Mouse (Mus musculus) heart, postnatal 36 days (tissue): ENCODE data around the gene Psmb8. TPM values are rescaled to one million over a fixed set of nuclear protein-coding genes. Genes with fewer than 3 reads are reported as not detected.

Experiments
- DNase-seq, 2 experiments: peaks; one replicate each; pipeline ENCODE4 v3.0.0; 2021 to 2022
- intact Hi-C: fragments of 180-260 bp; cut with DNase I; formaldehyde crosslinking; loops from one replicate; pipeline ENCODE4 v1.15.1; 2025
- total RNA-seq, 2 experiments: library from RNA; stranded (reverse); gene quantifications; 2 replicates each; pipeline ENCODE4 v1.2.3; 2021

Gene Psmb8
- total RNA-seq, 2 experiments from 2014 or later, result 11.4 to 15.1 TPM

- intact Hi-C loops, result loop anchor here (2.0 to 5.0 kb wide), 4 partner anchors 33 to 162 kb away; partner anchors contain the start of genes Psmb9 and Tap1
- no peak for DNase-seq
Measured at GRCm38 (mm10) chr17:34239601-34240041, 42.1 kb downstream of the Psmb8 start.

- intact Hi-C loops, result loop anchor here (2.0 kb wide), 1 partner anchor 34 kb away; no protein-coding TSS in a partner anchor
- DNase-seq, result no peak
Measured at GRCm38 (mm10) chr17:34240366-34240765, 42.8 kb downstream of the Psmb8 start.

GRCm38 (mm10) chr17:34240916-34241315, 43.4 kb downstream of the Psmb8 start:
- intact Hi-C loops, result loop anchor here (2.0 kb wide), 1 partner anchor 34 kb away; no protein-coding TSS in a partner anchor
- DNase-seq, result no peak

- no peak for DNase-seq
- intact Hi-C loops, result no loop called here
Measured at GRCm38 (mm10) chr17:34244656-34245055, 47.1 kb downstream of the Psmb8 start.

- intact Hi-C loops, result no loop called here
Measured at GRCm38 (mm10) chr17:34247047-34247446, 49.5 kb downstream of the Psmb8 start.

GRCm38 (mm10) chr17:34248764-34249163, 51.2 kb downstream of the Psmb8 start:
- no peak for DNase-seq
- intact Hi-C loops, result no loop called here

More at GRCm38 (mm10) chr17:34247047-34247446, 49.5 kb downstream of the Psmb8 start:
- DNase-seq, result no peak

DNA sequence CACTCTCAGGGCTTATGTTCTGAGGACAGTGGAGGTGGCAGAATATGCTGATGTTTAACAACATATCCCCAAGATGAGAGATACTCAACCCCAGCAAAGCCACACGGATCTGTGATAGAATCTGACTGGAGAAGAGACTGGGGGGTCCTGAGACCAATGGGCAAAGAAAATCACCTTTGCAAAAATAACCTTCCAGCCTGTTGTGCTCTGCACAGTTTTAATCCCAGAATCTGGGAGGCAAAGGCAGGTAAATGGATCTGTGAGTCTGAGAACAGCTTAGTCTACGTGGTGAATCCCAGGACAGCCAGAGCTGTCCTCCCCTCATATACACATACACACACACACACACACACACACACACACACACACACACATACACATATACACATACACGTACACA, 51.8 kb downstream of the Psmb8 start:
- intact Hi-C loops, result no loop called here

DNA sequence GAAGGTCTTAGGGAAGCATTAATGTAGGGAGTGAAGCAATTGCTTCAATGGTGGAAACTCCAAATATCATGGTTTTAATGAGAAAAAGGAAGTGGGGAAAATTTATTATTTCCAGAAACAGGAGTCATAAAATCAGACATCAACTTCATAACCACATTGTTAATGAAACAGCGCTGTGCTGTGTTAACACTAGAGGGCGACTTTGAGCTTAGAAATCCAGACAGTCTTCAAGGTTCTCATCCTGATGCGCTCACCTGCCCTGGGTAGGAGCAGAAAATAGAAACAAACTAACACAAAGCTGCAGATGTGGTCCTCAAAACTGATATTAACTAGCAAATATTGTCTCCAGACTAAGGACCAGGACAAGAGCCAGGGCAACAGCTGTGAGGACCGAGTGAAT, 52.4 kb downstream of the Psmb8 start:
- no peak for DNase-seq
- intact Hi-C loops, result loop anchor here (1.0 kb wide), 2 partner anchors 63 to 99 kb away; no protein-coding TSS in a partner anchor

More for the DNA sequence above, 51.8 kb downstream of the Psmb8 start:
- no peak for DNase-seq

Other genes starting within 250 kb of the Psmb8 start
- 1 to 10 TPM; 2.7 to 2.9 TPM for gene B3galt4, start 246.2 kb upstream of the Psmb8 start, total RNA-seq
- 10 to 100 TPM; 38.8 to 41.4 TPM for gene Vps52, start 241.9 kb upstream of the Psmb8 start, total RNA-seq
- 100 to 1,000 TPM; 411 to 417 TPM for gene Rps18, start 241.7 kb upstream of the Psmb8 start, total RNA-seq
- 100 to 1,000 TPM in 1 of 2 experiments, 10 to 100 TPM in 1; 79.0 to 116 TPM for gene H2-K1, start 197.4 kb upstream of the Psmb8 start, total RNA-seq
- 10 to 100 TPM; 14.0 to 15.1 TPM for gene Ring1, start 173.0 kb upstream of the Psmb8 start, total RNA-seq
- 100 to 1,000 TPM; 107 to 121 TPM for gene H2-Ke6, start 169.7 kb upstream of the Psmb8 start, total RNA-seq
- 10 to 100 TPM; 56.9 to 60.7 TPM for gene Slc39a7, start 166.0 kb upstream of the Psmb8 start, total RNA-seq
- gene Rxrb, start 165.9 kb upstream of the Psmb8 start, total RNA-seq, result 10 to 100 TPM; 39.8 to 41.8 TPM
- 1 to 10 TPM in 1 of 2 experiments, under 1 TPM in 1; 0.98 to 1.9 TPM for gene Col11a2, start 158.3 kb upstream of the Psmb8 start, total RNA-seq
- not detected for gene H2-Oa, start 105.4 kb upstream of the Psmb8 start, total RNA-seq
- gene H2-DMa, start 78.2 kb upstream of the Psmb8 start, total RNA-seq, result 1 to 10 TPM; 4.0 to 6.5 TPM
- gene Brd2, start 75.1 kb upstream of the Psmb8 start, total RNA-seq, result 10 to 100 TPM; 80.5 to 87.0 TPM
- 1 to 10 TPM; 1.3 to 1.7 TPM for gene H2-DMb2, start 54.4 kb upstream of the Psmb8 start, total RNA-seq
- 1 to 10 TPM; 1.5 to 2.9 TPM for gene H2-DMb1, start 44.6 kb upstream of the Psmb8 start, total RNA-seq
- 1 to 10 TPM; 4.1 to 7.0 TPM for gene Tap1, start 10.2 kb upstream of the Psmb8 start, total RNA-seq
- 10 to 100 TPM in 1 of 2 experiments, 1 to 10 TPM in 1; 7.5 to 10.6 TPM for gene Psmb9, start 10.0 kb upstream of the Psmb8 start, total RNA-seq
- gene Tap2, start 5.8 kb downstream of the Psmb8 start, total RNA-seq, result 10 to 100 TPM; 23.6 to 24.6 TPM
- under 1 TPM; 0.83 to 0.84 TPM for gene H2-Ob, start 41.2 kb downstream of the Psmb8 start, total RNA-seq
- 10 to 100 TPM; 14.8 to 32.7 TPM for gene H2-Ab1, start 60.0 kb downstream of the Psmb8 start, total RNA-seq
- 10 to 100 TPM; 21.8 to 44.6 TPM for gene H2-Aa, start 90.1 kb downstream of the Psmb8 start, total RNA-seq
- 10 to 100 TPM; 20.6 to 43.5 TPM for gene H2-Eb1, start 108.1 kb downstream of the Psmb8 start, total RNA-seq
- gene H2-Eb2, start 127.9 kb downstream of the Psmb8 start, total RNA-seq, result not detected
- gene Btnl2, start 157.1 kb downstream of the Psmb8 start, total RNA-seq, result under 1 TPM; 0.58 to 0.92 TPM
- not detected for gene Btnl1, start 179.4 kb downstream of the Psmb8 start, total RNA-seq
- not detected for gene BC051142, start 201.1 kb downstream of the Psmb8 start, total RNA-seq